16 mouse cellular contexts compared by ENCODE assay signal in genomic region chr5:12124935-12125334, GRCm38 (mm10).
"Had no signal": no experiment of that assay in that cellular context is flagged by ENCODE, and none has a peak within 500 bp of the region (broad histone marks: within the 10 kb centered on the region; RNA-seq: fewer than 3 reads in every experiment).

No protein-coding gene starts in this region.

- H3K9ac ChIP-seq: neural tube, embryonic 12.5 days; neural tube, embryonic 13.5 days; neural tube, embryonic 15.5 days; stomach, embryonic 15.5 days had no signal

- H3K27ac ChIP-seq: neural tube, embryonic 12.5 days; neural tube, embryonic 13.5 days; neural tube, embryonic 15.5 days; stomach, embryonic 15.5 days; stomach, postnatal 0 days had no signal

- DNase-seq: retina, postnatal 1 day; right cerebral cortex, adult 18-20 months; right cerebral cortex, postnatal 14 days; right cerebral cortex, postnatal 25 days; right cerebral cortex, postnatal 4 days; spleen, adult 18-20 months; thymus, adult 18-20 months; thymus, adult 2 months; thymus, postnatal 14 days; thymus, postnatal 25 days; thymus, postnatal 36 days had no signal

- H3K4me2 ChIP-seq: neural tube, embryonic 12.5 days; neural tube, embryonic 13.5 days; neural tube, embryonic 15.5 days; stomach, embryonic 15.5 days had no signal

- H3K9me3 ChIP-seq: neural tube, embryonic 12.5 days; neural tube, embryonic 13.5 days; neural tube, embryonic 15.5 days; stomach, embryonic 15.5 days had no signal

- H3K4me3 ChIP-seq: neural tube, embryonic 12.5 days; neural tube, embryonic 13.5 days; neural tube, embryonic 15.5 days; stomach, embryonic 15.5 days had no signal

- H3K4me1 ChIP-seq: neural tube, embryonic 12.5 days; neural tube, embryonic 13.5 days; neural tube, embryonic 15.5 days; stomach, embryonic 15.5 days had no signal

- H3K27me3 ChIP-seq: neural tube, embryonic 12.5 days; neural tube, embryonic 13.5 days; neural tube, embryonic 15.5 days; stomach, embryonic 15.5 days had no signal

- H3K36me3 ChIP-seq: neural tube, embryonic 12.5 days; neural tube, embryonic 13.5 days; neural tube, embryonic 15.5 days; stomach, embryonic 15.5 days had no signal
